Mouse (Mus musculus) c-Kit-negative CD71-positive TER-119-positive erythroid progenitor cells, embryonic 14.5 days (primary cell): Measurements from ENCODE around the gene Tbx5.

ENCODE experiments used
- DNase-seq: peaks from one replicate; pipeline ENCODE4 v3.0.0-alpha.2; 2013; ENCODE audit warnings: low read depth, low spot score

Gene Tbx5

GRCm38 (mm10) chr5:119832479-119832796 lies at the start of gene Tbx5:
TSS of gene Tbx5 (plus strand) at chr5:119832668.
- no peak for DNase-seq

- no peak for DNase-seq
Measured at GRCm38 (mm10) chr5:119785959-119786358, 46.5 kb upstream of the Tbx5 start.

- DNase-seq, result no peak
Measured at GRCm38 (mm10) chr5:119791664-119792063, 40.8 kb upstream of the Tbx5 start.

- DNase-seq, result no peak
Measured at GRCm38 (mm10) chr5:119793972-119794371, 38.5 kb upstream of the Tbx5 start.

GRCm38 (mm10) chr5:119795376-119795775 lies 37.1 kb upstream of the Tbx5 start:
- no peak for DNase-seq

GRCm38 (mm10) chr5:119795777-119796176 lies 36.7 kb upstream of the Tbx5 start:
- no peak for DNase-seq

GRCm38 (mm10) chr5:119796443-119797160 lies 35.9 kb upstream of the Tbx5 start:
- DNase-seq, result no peak

GRCm38 (mm10) chr5:119797580-119798150 lies 34.8 kb upstream of the Tbx5 start:
- no peak for DNase-seq

- no peak for DNase-seq
Measured at GRCm38 (mm10) chr5:119798261-119798660, 34.2 kb upstream of the Tbx5 start.

GRCm38 (mm10) chr5:119798713-119799418 lies 33.6 kb upstream of the Tbx5 start:
- no peak for DNase-seq

GRCm38 (mm10) chr5:119799419-119800242 lies 32.8 kb upstream of the Tbx5 start:
- DNase-seq, result no peak

- DNase-seq, result no peak
Measured at GRCm38 (mm10) chr5:119800243-119800665, 32.2 kb upstream of the Tbx5 start.

- DNase-seq, result no peak
Measured at GRCm38 (mm10) chr5:119802617-119803410, 29.7 kb upstream of the Tbx5 start.

GRCm38 (mm10) chr5:119803411-119804251 lies 28.8 kb upstream of the Tbx5 start:
- DNase-seq, result no peak

- no peak for DNase-seq
Measured at GRCm38 (mm10) chr5:119804301-119805039, 28.0 kb upstream of the Tbx5 start.

- DNase-seq, result no peak
Measured at GRCm38 (mm10) chr5:119805636-119806035, 26.8 kb upstream of the Tbx5 start.

GRCm38 (mm10) chr5:119806467-119806866 lies 26.0 kb upstream of the Tbx5 start:
- no peak for DNase-seq

GRCm38 (mm10) chr5:119807481-119808183 lies 24.8 kb upstream of the Tbx5 start:
- no peak for DNase-seq

GRCm38 (mm10) chr5:119808713-119809112 lies 23.8 kb upstream of the Tbx5 start:
- no peak for DNase-seq
